Mouse (Mus musculus): ENCODE results near the gene 9530077C05Rik. TPM values are rescaled to one million over a fixed set of nuclear protein-coding genes. Genes with fewer than 3 reads are reported as not detected.
"Not testable (repeated sequence)": the region's sequence is repeated elsewhere in the genome, so short reads cannot be mapped to it uniquely, and the experiment has no call there.

9530077C05Rik gene
- polyA plus RNA-seq, 1 experiment from 2014 or later = 4.5 TPM

DNA sequence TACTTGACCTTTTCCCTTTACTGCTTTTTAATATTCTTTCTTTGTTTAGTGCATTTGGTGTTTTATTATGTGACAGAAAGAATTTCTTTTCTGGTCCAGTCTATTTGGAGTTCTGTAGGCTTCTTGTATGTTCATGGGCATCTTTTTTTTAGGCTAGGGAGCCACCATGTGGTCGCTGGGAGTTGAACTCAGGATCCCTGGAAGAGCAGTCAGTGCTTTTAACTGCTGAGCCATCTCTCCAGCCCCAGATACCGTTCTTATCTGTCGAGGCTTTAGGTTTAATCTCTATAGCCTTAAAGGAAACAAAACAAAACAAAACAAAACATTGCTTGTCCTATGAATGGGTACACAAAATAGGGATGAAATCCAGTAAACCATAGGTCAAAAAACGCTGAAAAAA, 3.0 kb upstream of the 9530077C05Rik start:
- H3K9ac ChIP-seq (replicated peaks; ENCODE audit: low read depth); H3K4me2 ChIP-seq (replicated peaks; ENCODE audit: low read depth, low read length); H3K4me1 ChIP-seq (ENCODE audit: insufficient read depth, low read depth, low read length); ATAC-seq; H3K27me3 ChIP-seq (replicated peaks; ENCODE audit: insufficient read depth, low read length); H3K4me3 ChIP-seq (ENCODE audit: low read depth, low read length); H3K36me3 ChIP-seq (ENCODE audit: insufficient read depth, low read length); H3K27ac ChIP-seq (ENCODE audit: low read length); H3K9me3 ChIP-seq (ENCODE audit: low read length): not testable (repeated sequence)
- WGBS = 9% methylated on average over 4 of the region's 4 CpGs
- peak; percentile 44 for DNase-seq (ENCODE audit: low spot score)
- peak; percentile 57 for TF ChIP-seq CTCF (IDR thresholded peaks at IDR 0.05)

DNA sequence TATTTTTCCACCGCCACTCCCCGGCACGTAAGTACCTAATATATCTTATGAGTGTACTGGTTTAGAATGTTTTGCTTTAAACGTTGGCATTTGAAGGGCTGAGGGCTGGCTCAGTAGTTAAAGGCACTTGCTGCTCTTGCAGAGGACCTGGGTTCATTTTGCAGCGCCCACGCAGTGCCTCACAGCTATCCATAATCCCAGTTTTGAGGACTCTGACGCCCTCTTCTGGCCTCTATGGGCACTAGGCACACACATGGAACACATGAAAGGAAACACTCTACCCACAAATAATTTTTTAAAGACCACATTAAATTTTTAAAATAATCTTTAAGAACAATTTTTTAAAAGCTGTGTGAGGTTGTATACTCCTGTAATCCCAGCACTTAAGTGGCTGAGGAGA, 1.8 kb upstream of the 9530077C05Rik start:
- Histone ChIP-seq H3K9me3 (ENCODE audit: low read length) (no peaks in the 10 kb centered on the region), H3K27me3 (replicated peaks; ENCODE audit: insufficient read depth, low read length) (no peaks in the 10 kb centered on the region), H3K4me1 (ENCODE audit: insufficient read depth, low read depth, low read length) (peaks cover 3% of the 10 kb centered on the region; the same call in 1 of the 2 replicates), H3K27ac (ENCODE audit: low read length) (no peak overlapping the region), H3K4me3 (ENCODE audit: low read depth, low read length) (no peak overlapping the region), H3K36me3 (ENCODE audit: insufficient read depth, low read length) (no peaks in the 10 kb centered on the region), H3K9ac (replicated peaks; ENCODE audit: low read depth) (no peak overlapping the region), H3K4me2 (replicated peaks; ENCODE audit: low read depth, low read length) (no peak overlapping the region)
- TF ChIP-seq CTCF (IDR thresholded peaks at IDR 0.05) = peak; percentile 31
- no peak for TF ChIP-seq EP300 (IDR thresholded peaks at IDR 0.05)
- no peak for ATAC-seq
- no peak for DNase-seq (ENCODE audit: low spot score)
- WGBS = 69% methylated on average over 7 of the region's 7 CpGs

DNA sequence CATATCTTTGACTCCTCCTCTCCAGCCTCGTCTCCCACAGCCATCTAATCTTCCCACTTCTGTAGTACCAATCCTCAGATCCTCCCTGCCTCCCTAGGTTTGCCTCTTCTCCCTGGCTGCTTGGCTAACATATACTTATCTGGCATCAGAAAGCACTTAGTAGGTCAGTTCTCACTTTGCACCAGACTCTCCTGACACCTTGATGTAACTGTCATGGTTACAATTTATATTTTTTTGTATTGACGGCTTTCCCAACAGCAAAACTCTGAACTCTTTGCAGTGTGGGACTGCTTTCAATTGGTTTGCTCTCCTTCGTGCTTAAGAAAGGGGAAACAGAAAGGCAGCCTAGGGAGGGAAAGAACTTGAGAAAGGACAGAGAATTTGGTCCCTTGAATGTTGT, 4.9 kb downstream of the 9530077C05Rik start:
- Histone ChIP-seq H3K9me3 (ENCODE audit: low read length) (no peaks in the 10 kb centered on the region), H3K4me3 (ENCODE audit: low read depth, low read length) (no peak overlapping the region), H3K4me2 (replicated peaks; ENCODE audit: low read depth, low read length) (no peak overlapping the region), H3K36me3 (ENCODE audit: insufficient read depth, low read length) (no peaks in the 10 kb centered on the region), H3K4me1 (ENCODE audit: insufficient read depth, low read depth, low read length) (peaks cover 3% of the 10 kb centered on the region; the same call in 1 of the 2 replicates), H3K27me3 (replicated peaks; ENCODE audit: insufficient read depth, low read length) (no peaks in the 10 kb centered on the region), H3K27ac (ENCODE audit: low read length) (no peak overlapping the region), H3K9ac (replicated peaks; ENCODE audit: low read depth) (no peak overlapping the region)
- DNase-seq (ENCODE audit: low spot score) = no peak
- no peak for ATAC-seq
- WGBS = 76% methylated on average over 3 of the region's 3 CpGs
- TF ChIP-seq EP300 (IDR thresholded peaks at IDR 0.05) (no peak), CTCF (IDR thresholded peaks at IDR 0.05) (no peak)

DNA sequence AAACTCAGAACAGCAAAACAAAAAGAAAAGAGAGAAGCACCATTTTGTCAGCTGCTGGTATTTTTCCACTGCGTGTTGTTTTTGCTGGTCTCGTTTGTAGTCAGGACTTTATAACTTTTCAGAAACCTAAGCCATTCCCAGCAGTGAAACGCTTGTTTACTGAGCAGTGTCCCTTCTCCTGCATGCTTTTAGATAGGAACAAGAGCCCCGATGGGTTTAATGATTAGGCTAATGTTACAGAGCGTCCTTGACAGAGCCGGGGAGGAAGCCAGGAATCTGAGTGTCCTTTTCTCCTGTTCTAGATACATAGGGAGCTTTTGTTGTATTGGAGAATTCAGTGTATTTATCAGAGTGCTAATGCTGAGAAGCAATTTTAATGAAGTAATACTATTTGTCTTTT, 6.2 kb downstream of the 9530077C05Rik start:
- H3K27me3 ChIP-seq (replicated peaks; ENCODE audit: insufficient read depth, low read length) = no peaks in the 10 kb centered on the region
- H3K9ac ChIP-seq (replicated peaks; ENCODE audit: low read depth) = no peak overlapping the region
- H3K36me3 ChIP-seq (ENCODE audit: insufficient read depth, low read length) = no peaks in the 10 kb centered on the region
- TF ChIP-seq CTCF (IDR thresholded peaks at IDR 0.05) (no peak), EP300 (IDR thresholded peaks at IDR 0.05) (no peak)
- no peak overlapping the region for H3K4me3 ChIP-seq (ENCODE audit: low read depth, low read length)
- H3K27ac ChIP-seq (ENCODE audit: low read length) = no peak overlapping the region
- no peak overlapping the region for H3K4me2 ChIP-seq (replicated peaks; ENCODE audit: low read depth, low read length)
- no peaks in the 10 kb centered on the region for H3K9me3 ChIP-seq (ENCODE audit: low read length)
- 43% methylated on average over 6 of the region's 6 CpGs for WGBS
- no peak for DNase-seq (ENCODE audit: low spot score)
- H3K4me1 ChIP-seq (ENCODE audit: insufficient read depth, low read depth, low read length) = no peaks in the 10 kb centered on the region
- no peak for ATAC-seq

DNA sequence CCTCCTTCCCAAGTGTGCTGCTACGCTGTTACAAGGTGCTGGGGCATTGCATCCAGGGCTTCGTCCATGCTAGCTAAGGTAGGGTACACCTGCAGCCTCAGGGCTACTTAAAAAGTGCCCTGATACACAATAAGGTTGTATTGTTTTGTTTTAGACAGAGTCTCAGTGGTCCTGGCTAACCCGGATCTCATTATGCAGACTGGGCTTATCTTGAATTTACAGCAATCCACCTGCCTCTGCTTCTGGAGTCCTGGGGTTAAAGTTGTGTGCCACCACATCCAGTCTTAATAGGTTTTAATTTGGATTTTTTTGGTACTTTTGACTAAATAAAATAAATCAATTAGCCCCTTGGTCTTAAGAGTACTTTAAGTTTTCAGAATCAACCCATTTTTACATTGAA, 8.6 kb downstream of the 9530077C05Rik start:
- H3K36me3 ChIP-seq (ENCODE audit: insufficient read depth, low read length) = no peaks in the 10 kb centered on the region
- H3K27me3 ChIP-seq (replicated peaks; ENCODE audit: insufficient read depth, low read length) = no peaks in the 10 kb centered on the region
- ATAC-seq (no peak), DNase-seq (ENCODE audit: low spot score) (no peak)
- H3K27ac ChIP-seq (ENCODE audit: low read length) = no peak overlapping the region
- no peak overlapping the region for H3K9ac ChIP-seq (replicated peaks; ENCODE audit: low read depth)
- WGBS = 86% methylated on average over 3 of the region's 3 CpGs
- no peak overlapping the region for H3K4me2 ChIP-seq (replicated peaks; ENCODE audit: low read depth, low read length)
- no peak for TF ChIP-seq CTCF (IDR thresholded peaks at IDR 0.05)
- no peak for TF ChIP-seq EP300 (IDR thresholded peaks at IDR 0.05)
- H3K9me3 ChIP-seq (ENCODE audit: low read length) = no peaks in the 10 kb centered on the region
- H3K4me3 ChIP-seq (ENCODE audit: low read depth, low read length) = no peak overlapping the region
- H3K4me1 ChIP-seq (ENCODE audit: insufficient read depth, low read depth, low read length) = no peaks in the 10 kb centered on the region

DNA sequence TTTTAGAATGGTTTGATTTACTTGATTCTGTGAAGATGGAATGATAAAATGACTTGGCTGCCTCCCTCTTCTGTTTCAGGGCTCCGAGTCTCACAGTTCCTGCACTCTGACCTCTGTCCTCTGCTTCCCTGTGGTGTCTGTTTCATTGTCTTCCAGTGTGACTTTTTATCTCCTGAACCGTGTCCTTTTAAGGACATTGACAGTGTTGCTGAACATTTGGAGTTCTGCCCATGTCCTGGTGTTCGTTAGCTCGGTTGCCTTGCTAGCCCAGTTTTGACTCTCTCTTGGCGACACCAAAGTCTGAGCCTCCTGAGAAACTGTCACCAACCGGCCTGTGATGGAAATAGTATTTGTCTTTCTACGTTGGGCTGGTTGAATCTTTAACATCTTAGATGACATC, 9.2 kb downstream of the 9530077C05Rik start:
- no peaks in the 10 kb centered on the region for H3K4me1 ChIP-seq (ENCODE audit: insufficient read depth, low read depth, low read length)
- 47% methylated on average over 7 of the region's 7 CpGs for WGBS
- H3K27me3 ChIP-seq (replicated peaks; ENCODE audit: insufficient read depth, low read length) = no peaks in the 10 kb centered on the region
- H3K9ac ChIP-seq (replicated peaks; ENCODE audit: low read depth) = no peak overlapping the region
- DNase-seq (ENCODE audit: low spot score) (no peak), ATAC-seq (no peak)
- no peak overlapping the region for H3K4me3 ChIP-seq (ENCODE audit: low read depth, low read length)
- H3K36me3 ChIP-seq (ENCODE audit: insufficient read depth, low read length) = no peaks in the 10 kb centered on the region
- H3K4me2 ChIP-seq (replicated peaks; ENCODE audit: low read depth, low read length) = no peak overlapping the region
- H3K9me3 ChIP-seq (ENCODE audit: low read length) = no peaks in the 10 kb centered on the region
- H3K27ac ChIP-seq (ENCODE audit: low read length) = no peak overlapping the region
- TF ChIP-seq CTCF (IDR thresholded peaks at IDR 0.05) (no peak), EP300 (IDR thresholded peaks at IDR 0.05) (no peak)

DNA sequence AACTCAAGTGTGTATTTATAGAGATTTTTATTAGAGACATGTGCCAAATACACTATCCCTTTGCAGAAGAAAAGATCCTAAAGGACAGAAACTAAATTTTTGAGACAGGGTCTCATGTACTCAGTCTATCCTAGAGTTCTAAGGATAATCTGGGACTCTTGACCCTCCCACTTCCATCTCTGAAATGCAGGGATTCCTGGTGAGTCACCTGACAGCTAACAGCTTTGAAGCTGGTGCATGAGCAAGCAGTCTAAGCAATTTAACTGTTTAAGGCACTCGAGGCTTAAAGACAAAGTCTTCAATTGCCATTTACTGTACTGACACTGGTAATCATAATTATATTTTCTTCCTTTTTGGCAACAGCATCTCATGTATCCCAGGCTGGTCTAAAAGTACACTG, 11.2 kb downstream of the 9530077C05Rik start:
- TF ChIP-seq CTCF (IDR thresholded peaks at IDR 0.05) = no peak
- TF ChIP-seq EP300 (IDR thresholded peaks at IDR 0.05) = no peak
- Histone ChIP-seq H3K4me1 (ENCODE audit: insufficient read depth, low read depth, low read length) (no peaks in the 10 kb centered on the region), H3K4me2 (replicated peaks; ENCODE audit: low read depth, low read length) (no peak overlapping the region), H3K9me3 (ENCODE audit: low read length) (no peaks in the 10 kb centered on the region), H3K27ac (ENCODE audit: low read length) (no peak overlapping the region), H3K4me3 (ENCODE audit: low read depth, low read length) (no peak overlapping the region), H3K9ac (replicated peaks; ENCODE audit: low read depth) (no peak overlapping the region), H3K36me3 (ENCODE audit: insufficient read depth, low read length) (no peaks in the 10 kb centered on the region), H3K27me3 (replicated peaks; ENCODE audit: insufficient read depth, low read length) (no peaks in the 10 kb centered on the region)
- ATAC-seq (no peak), DNase-seq (ENCODE audit: low spot score) (no peak)
- 68% methylated on average over 1 of the region's 1 CpGs for WGBS
